Mouse (Mus musculus) MEL (cell line): ENCODE results near the gene Rapgef6.

Experiments
- BHLHE40 ChIP-seq: IDR thresholded peaks from 2 replicates; pipeline ENCODE4 v1.6.1; 2012; ENCODE audit warnings: low read depth, mild to moderate bottlenecking, inconsistent platforms, low read length, improper control_type of control experiment, borderline replicate concordance
- CTCF ChIP-seq, 3 experiments: IDR thresholded peaks in 2 of 3; conservative IDR thresholded peaks in 1 of 3; 2 replicates each; pipeline ENCODE4 v1.5.1; 2011 to 2012; ENCODE audit warnings: low read length in 3 of 3, low read depth in 2 of 3, mild to moderate bottlenecking in 2 of 3, improper control_type of control experiment in 1 of 3, inconsistent platforms in 1 of 3, mixed read lengths in 1 of 3, moderate library complexity in 1 of 3; ENCODE audit not compliant: control insufficient read depth in 1 of 3, insufficient read depth in 1 of 3, poor library complexity in 1 of 3, severe bottlenecking in 1 of 3
- E2F4 ChIP-seq: IDR thresholded peaks from 2 replicates; pipeline ENCODE4 v1.6.1; 2011; ENCODE audit warnings: low read depth, low read length, improper control_type of control experiment, borderline replicate concordance
- EP300 ChIP-seq, 2 experiments: IDR thresholded peaks; 2 replicates each; pipeline ENCODE4 v1.6.1; 2011; ENCODE audit warnings: improper control_type of control experiment in 2 of 2, low read length in 2 of 2, low read depth in 1 of 2, mild to moderate bottlenecking in 1 of 2
- ETS1 ChIP-seq: IDR thresholded peaks from 2 replicates; pipeline ENCODE4 v1.6.1; 2012; ENCODE audit warnings: low read depth, mild to moderate bottlenecking, inconsistent platforms, low read length, improper control_type of control experiment, moderate library complexity
- KAT2A ChIP-seq: conservative IDR thresholded peaks from 2 replicates; pipeline ENCODE4 v1.6.1; 2012; ENCODE audit warnings: low read depth, low read length, improper control_type of control experiment, inconsistent platforms
- POLR2A ChIP-seq, 2 experiments: IDR thresholded peaks; 2 replicates each; pipeline ENCODE4 v1.6.1; 2011 to 2012; ENCODE audit warnings: low read length in 2 of 2, mild to moderate bottlenecking in 2 of 2, control low read depth in 1 of 2, improper control_type of control experiment in 1 of 2, low read depth in 1 of 2, moderate library complexity in 1 of 2; ENCODE audit not compliant: control insufficient read depth in 1 of 2, insufficient read depth in 1 of 2, poor library complexity in 1 of 2
- SMC3 ChIP-seq: IDR thresholded peaks from 2 replicates; pipeline ENCODE4 v1.6.1; 2011; ENCODE audit warnings: low read depth, low read length, improper control_type of control experiment
- TBP ChIP-seq: IDR thresholded peaks from 2 replicates; pipeline ENCODE4 v1.8.0; 2011; ENCODE audit warnings: low read depth, low read length, improper control_type of control experiment
- TCF12 ChIP-seq: IDR thresholded peaks from 2 replicates; pipeline ENCODE4 v1.6.1; 2014; ENCODE audit warnings: low read depth, mild to moderate bottlenecking, inconsistent platforms, low read length, improper control_type of control experiment, moderate library complexity
- USF1 ChIP-seq: IDR thresholded peaks from 2 replicates; pipeline ENCODE4 v1.6.1; 2014; ENCODE audit warnings: low read depth, mild to moderate bottlenecking, inconsistent platforms, low read length, improper control_type of control experiment, moderate library complexity
- ZKSCAN1 ChIP-seq: IDR thresholded peaks from 2 replicates; pipeline ENCODE4 v1.6.1; 2012; ENCODE audit warnings: low read depth, mild to moderate bottlenecking, inconsistent platforms, low read length, improper control_type of control experiment, moderate library complexity
- ZNF384 ChIP-seq: IDR thresholded peaks from 2 replicates; pipeline ENCODE4 v1.6.1; 2012; ENCODE audit warnings: low read depth, mild to moderate bottlenecking, inconsistent platforms, low read length, improper control_type of control experiment

DNA sequence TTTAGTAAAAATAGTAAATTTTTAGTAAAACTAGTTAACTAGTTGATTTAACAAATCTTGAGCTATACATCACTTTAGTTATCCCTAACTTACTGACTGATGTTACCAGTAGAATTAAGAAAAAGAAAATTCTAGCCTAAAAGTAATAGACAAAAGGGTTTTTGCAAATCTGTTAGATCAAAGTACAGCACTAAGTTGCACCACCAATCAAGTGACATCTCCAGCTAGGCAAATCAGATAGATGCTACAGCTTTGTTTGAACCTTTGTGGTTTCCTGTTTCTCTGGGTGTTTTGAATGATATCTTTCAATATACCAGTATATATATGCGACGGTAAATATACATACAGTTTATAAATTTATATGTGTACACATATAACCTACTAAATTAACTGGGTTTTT lies 99.1 kb downstream of the Rapgef6 start:
- TF ChIP-seq POLR2A (IDR thresholded peaks at IDR 0.05; ENCODE audit: control insufficient read depth in 1 of 2, insufficient read depth in 1 of 2, low read depth in 1 of 2, low read length in 2 of 2, poor library complexity in 1 of 2) = no peak
- no peak for TF ChIP-seq USF1
- no peak for TF ChIP-seq BHLHE40
- TF ChIP-seq EP300 (IDR thresholded peaks at IDR 0.05; ENCODE audit: low read depth in 1 of 2, low read length in 2 of 2) = no peak
- TF ChIP-seq E2F4 = no peak
- no peak for TF ChIP-seq CTCF (IDR thresholded peaks at IDR 0.05 in 2 of 3, conservative IDR thresholded peaks at IDR 0.05 in 1 of 3; ENCODE audit: control insufficient read depth in 1 of 3, insufficient read depth in 1 of 3, low read depth in 2 of 3, low read length in 3 of 3, poor library complexity in 1 of 3, severe bottlenecking in 1 of 3)
- no peak for TF ChIP-seq ZKSCAN1
- no peak for TF ChIP-seq TCF12
- TF ChIP-seq SMC3 = no peak
- TF ChIP-seq ZNF384 = no peak
- no peak for TF ChIP-seq TBP
- TF ChIP-seq ETS1 = no peak
- no peak for TF ChIP-seq KAT2A
